Mouse (Mus musculus) heart, postnatal 0 days (tissue): ENCODE results near the gene Grin2a. TPM values are rescaled to one million over a fixed set of nuclear protein-coding genes. Genes with fewer than 3 reads are reported as not detected.

Source experiments
- ATAC-seq: fragments of 200-750 bp; cut with Nextera tagmentation; 2 replicates; pipeline ENCODE4 v1.8.0; 2017; ENCODE audit warnings: low read depth, moderate number of reproducible peaks, moderate library complexity; ENCODE audit not compliant: insufficient read depth
- DNase-seq: peaks from one replicate; pipeline ENCODE4 v3.0.0-alpha.2; 2016; ENCODE audit warnings: low spot score
- H3K27ac ChIP-seq: fragments of 300-500 bp; sonication (generic); 2 replicates; pipeline ENCODE4 v1.5.1; 2014; ENCODE audit warnings: low read depth, mild to moderate bottlenecking
- H3K27me3 ChIP-seq: fragments of 300-500 bp; sonication (generic); 2 replicates; pipeline ENCODE4 v1.6.1; 2014; ENCODE audit warnings: low read length, mixed read lengths; ENCODE audit not compliant: control insufficient read depth, insufficient read depth
- H3K36me3 ChIP-seq: fragments of 300-500 bp; sonication (generic); replicated peaks from 2 replicates; pipeline ENCODE4 v1.6.1; 2014; ENCODE audit warnings: low read length, mixed read lengths; ENCODE audit not compliant: control insufficient read depth, insufficient read depth
- H3K4me1 ChIP-seq: fragments of 300-500 bp; sonication (generic); 2 replicates; pipeline ENCODE4 v1.6.1; 2014; ENCODE audit warnings: antibody characterized with exemption; ENCODE audit not compliant: control insufficient read depth, insufficient read depth
- H3K4me2 ChIP-seq: fragments of 300-500 bp; sonication (generic); 2 replicates; pipeline ENCODE4 v1.6.1; 2014; ENCODE audit warnings: low read depth, mild to moderate bottlenecking, low read length, moderate library complexity
- H3K4me3 ChIP-seq: fragments of 300-500 bp; sonication (generic); 2 replicates; pipeline ENCODE4 v1.5.1; 2014; ENCODE audit warnings: low read depth, low read length
- H3K9ac ChIP-seq: fragments of 300-500 bp; sonication (generic); replicated peaks from 2 replicates; pipeline ENCODE4 v1.6.1; 2014; ENCODE audit warnings: low read depth, low read length, mixed read lengths
- H3K9me3 ChIP-seq: fragments of 300-500 bp; sonication (generic); replicated peaks from 2 replicates; pipeline ENCODE4 v1.6.1; 2016; ENCODE audit warnings: low read length; ENCODE audit not compliant: control insufficient read depth
- CTCF ChIP-seq: IDR thresholded peaks from 2 replicates; pipeline ENCODE4 v1.5.1; 2016; ENCODE audit warnings: antibody characterized with exemption, control low read depth, low read depth
- EP300 ChIP-seq: IDR thresholded peaks from 2 replicates; pipeline ENCODE4 v1.6.1; 2016; ENCODE audit warnings: antibody characterized with exemption, low read depth
- WGBS: fragments of 180-500 bp; shearing (Covaris S2); extraction: QIAGEN DNeasy Blood & Tissue Kit; methylation state at CpG from one replicate; pipeline ENCODE4 v1.1.7; 2014; 5-methylcytosine and 5-hydroxymethylcytosine counted together
- polyA plus RNA-seq: library from polyadenylated mRNA; unstranded; fragments of >200 nt; fragmentation: Nextera tagmentation; extraction: Ambion mirVana; gene quantifications from 2 replicates; pipeline ENCODE4 v1.2.1, GENCODE M21; 2015
- total RNA-seq: library from RNA; depleted of rRNA; stranded (reverse); fragments of >200 nt; gene quantifications from 2 replicates; pipeline ENCODE4 v1.2.3, GENCODE M21; 2014; ENCODE audit warnings: low replicate concordance

Gene Grin2a
- total and polyA plus RNA-seq, 2 experiments from 2014 or later: 0.15 to 0.38 TPM

- 81% methylated on average over 4 of the region's 4 CpGs for WGBS
- Histone ChIP-seq H3K27me3 (no peaks in the 10 kb centered on the region), H3K36me3 (no peaks in the 10 kb centered on the region), H3K9ac (no peak overlapping the region), H3K4me1 (no peaks in the 10 kb centered on the region), H3K27ac (no peak overlapping the region), H3K9me3 (no peaks in the 10 kb centered on the region), H3K4me3 (no peak overlapping the region), H3K4me2 (no peak overlapping the region)
- no peak for TF ChIP-seq CTCF
- no peak for TF ChIP-seq EP300
- DNase-seq (no peak), ATAC-seq (no peak)
These were observed 109.2 kb downstream of the Grin2a start for GRCm38 (mm10) chr16:9886155-9886554.

GRCm38 (mm10) chr16:9884141-9884540 is 111.2 kb downstream of the Grin2a start:
- ATAC-seq (no peak), DNase-seq (no peak)
- Histone ChIP-seq H3K4me2 (no peak overlapping the region), H3K4me1 (no peaks in the 10 kb centered on the region), H3K36me3 (no peaks in the 10 kb centered on the region), H3K27me3 (no peaks in the 10 kb centered on the region), H3K27ac (no peak overlapping the region), H3K9ac (no peak overlapping the region), H3K9me3 (no peaks in the 10 kb centered on the region), H3K4me3 (no peak overlapping the region)
- 85% methylated on average over 2 of the region's 2 CpGs for whole genome bisulfite sequencing
- TF ChIP-seq EP300 (no peak), CTCF (no peak)

GRCm38 (mm10) chr16:9882420-9882819 is 112.9 kb downstream of the Grin2a start:
- DNase-seq (no peak), ATAC-seq (no peak)
- no peak overlapping the region for H3K27ac ChIP-seq
- H3K36me3 ChIP-seq: no peaks in the 10 kb centered on the region
- no peak overlapping the region for H3K4me2 ChIP-seq
- WGBS: 59% methylated on average over 4 of the region's 4 CpGs
- H3K9me3 ChIP-seq: no peaks in the 10 kb centered on the region
- no peak overlapping the region for H3K9ac ChIP-seq
- no peak for TF ChIP-seq CTCF
- TF ChIP-seq EP300: no peak
- no peaks in the 10 kb centered on the region for H3K4me1 ChIP-seq
- H3K4me3 ChIP-seq: no peak overlapping the region
- no peaks in the 10 kb centered on the region for H3K27me3 ChIP-seq

GRCm38 (mm10) chr16:9873001-9873400 is 122.4 kb downstream of the Grin2a start:
- WGBS: 44% methylated on average over 4 of the region's 4 CpGs
- no peak overlapping the region for H3K4me2 ChIP-seq
- DNase-seq: no peak
- H3K4me3 ChIP-seq: no peak overlapping the region
- H3K4me1 ChIP-seq: no peaks in the 10 kb centered on the region
- ATAC-seq: no peak
- H3K27me3 ChIP-seq: no peaks in the 10 kb centered on the region
- H3K9ac ChIP-seq: no peak overlapping the region
- no peaks in the 10 kb centered on the region for H3K36me3 ChIP-seq
- H3K27ac ChIP-seq: no peak overlapping the region
- TF ChIP-seq CTCF (no peak), EP300 (no peak)
- no peaks in the 10 kb centered on the region for H3K9me3 ChIP-seq

GRCm38 (mm10) chr16:9865710-9866109 is 129.7 kb downstream of the Grin2a start:
- ATAC-seq: no peak

GRCm38 (mm10) chr16:9865039-9865438 is 130.3 kb downstream of the Grin2a start:
- no peak overlapping the region for H3K4me3 ChIP-seq
- no peak overlapping the region for H3K27ac ChIP-seq
- WGBS: 60% methylated on average over 4 of the region's 4 CpGs
- no peak overlapping the region for H3K4me2 ChIP-seq
- no peaks in the 10 kb centered on the region for H3K27me3 ChIP-seq
- no peaks in the 10 kb centered on the region for H3K36me3 ChIP-seq
- no peaks in the 10 kb centered on the region for H3K4me1 ChIP-seq
- 0 out of 2 replicates have a peak, but pooled peaks cover 6% of the 10 kb centered on the region for H3K9me3 ChIP-seq
- no peak for DNase-seq
- no peak for ATAC-seq
- H3K9ac ChIP-seq: no peak overlapping the region
- TF ChIP-seq CTCF (no peak), EP300 (no peak)

More at GRCm38 (mm10) chr16:9865710-9866109, 129.7 kb downstream of the Grin2a start:
- Histone ChIP-seq H3K27me3 (no peaks in the 10 kb centered on the region), H3K36me3 (no peaks in the 10 kb centered on the region), H3K9me3 (0 out of 2 replicates have a peak, but pooled peaks cover 6% of the 10 kb centered on the region), H3K9ac (no peak overlapping the region), H3K4me2 (no peak overlapping the region), H3K4me1 (no peaks in the 10 kb centered on the region), H3K27ac (no peak overlapping the region), H3K4me3 (no peak overlapping the region)
- TF ChIP-seq EP300 (no peak), CTCF (no peak)
- no peak for DNase-seq
- WGBS: 61% methylated on average over 3 of the region's 3 CpGs
